Mouse (Mus musculus): ENCODE measurements at regions not wholly inside any gene's neighbourhood (a gene's known extent, or its start where the extent isn't known, plus 50 kb on each side); places are given as distances from the start of the nearest gene placed in this dataset.

- no peak for DNase-seq (ENCODE audit: low spot score)
These were observed 226.2 kb downstream of the Sp3 start for GRCm38 (mm10) chr2:72753788-72754713.

DNA sequence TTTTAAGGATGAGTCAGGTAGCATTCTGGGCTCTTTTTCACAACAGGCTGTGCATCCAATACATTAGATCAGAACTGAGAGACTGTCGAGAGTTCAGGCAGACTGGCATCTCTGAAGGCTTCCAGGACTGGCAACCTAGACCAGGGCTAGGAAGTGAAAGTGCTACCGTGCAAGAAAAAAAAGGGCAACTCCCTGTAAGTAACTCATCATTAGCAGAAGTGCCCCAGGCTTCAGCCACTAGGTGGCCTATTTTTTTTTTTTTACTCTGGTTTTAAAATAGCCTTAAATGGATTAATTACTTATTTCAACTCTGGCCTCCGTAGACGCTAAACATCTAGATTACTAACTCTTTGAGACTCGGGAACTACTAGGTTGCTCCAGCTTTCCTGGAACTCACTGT, 216.8 kb downstream of the Sp3 start:
- no peak for DNase-seq (ENCODE audit: low spot score)

DNA sequence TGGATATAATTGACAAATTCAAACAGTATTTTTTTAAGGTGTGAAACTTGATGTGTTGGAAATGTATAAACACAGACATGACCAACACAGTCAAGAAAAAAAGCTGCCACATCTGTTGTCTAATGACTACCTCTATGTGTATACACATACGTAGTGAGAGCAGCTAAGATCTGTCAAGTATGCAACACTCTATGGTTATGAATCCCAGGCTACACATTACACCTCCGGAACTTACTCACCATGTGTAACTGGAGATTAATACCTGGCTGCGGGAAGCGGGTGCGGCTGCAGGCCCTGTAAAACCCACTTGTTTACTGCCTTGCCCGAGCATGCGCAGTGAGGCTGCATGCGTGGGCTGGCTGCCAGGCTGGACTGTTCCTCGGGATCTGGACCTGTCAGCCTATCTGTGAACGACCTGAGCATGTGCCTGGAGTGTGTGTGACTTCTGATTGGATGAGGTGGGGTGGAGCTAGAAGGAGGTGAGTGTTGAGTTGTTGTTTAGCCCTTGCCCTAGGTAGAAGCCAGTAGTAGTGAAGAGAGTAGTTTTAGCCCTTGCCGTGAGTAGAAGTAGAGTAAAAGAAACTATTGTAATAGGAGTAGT, 211.1 kb downstream of the Sp3 start:
- peak; percentile 18 for DNase-seq (ENCODE audit: low spot score)

GRCm38 (mm10) chr2:72773401-72773800, 206.8 kb downstream of the Sp3 start:
- DNase-seq (ENCODE audit: low spot score), result no peak

- DNase-seq (ENCODE audit: low spot score), result no peak
These were observed 202.9 kb downstream of the Sp3 start for GRCm38 (mm10) chr2:72777330-72777729.

DNA sequence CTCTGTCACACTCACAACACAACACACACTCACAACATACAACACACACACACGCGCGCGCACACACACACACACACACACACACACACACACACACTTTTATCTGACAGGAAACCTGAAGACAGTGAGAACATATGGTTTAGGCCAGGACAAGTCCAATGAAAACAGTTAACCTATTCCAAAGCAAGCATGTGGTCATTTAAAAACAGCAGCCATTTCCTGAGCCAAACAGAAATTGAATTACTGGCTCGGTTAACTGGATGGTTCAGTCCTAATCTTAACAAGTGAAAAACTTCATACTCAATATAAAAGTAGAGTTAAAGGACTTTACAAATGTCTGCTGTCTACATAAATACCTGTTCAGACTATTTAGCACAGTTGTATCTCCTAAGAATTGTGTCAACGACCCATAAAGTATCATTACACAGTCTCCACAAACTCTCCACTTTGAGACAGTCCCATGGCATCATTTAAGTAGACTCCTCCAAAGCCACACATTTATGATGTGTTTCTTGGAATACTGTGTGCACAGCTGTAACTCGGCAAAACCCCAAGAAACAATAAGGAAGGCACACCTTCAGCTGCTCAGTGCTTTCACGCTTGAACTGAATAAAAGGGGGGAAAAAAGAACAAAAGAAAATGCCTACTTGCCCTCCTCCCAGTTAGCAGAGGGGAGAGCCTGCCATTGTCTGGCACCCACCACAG, 202.3 kb downstream of the Sp3 start:
- no peak for DNase-seq (ENCODE audit: low spot score)

DNA sequence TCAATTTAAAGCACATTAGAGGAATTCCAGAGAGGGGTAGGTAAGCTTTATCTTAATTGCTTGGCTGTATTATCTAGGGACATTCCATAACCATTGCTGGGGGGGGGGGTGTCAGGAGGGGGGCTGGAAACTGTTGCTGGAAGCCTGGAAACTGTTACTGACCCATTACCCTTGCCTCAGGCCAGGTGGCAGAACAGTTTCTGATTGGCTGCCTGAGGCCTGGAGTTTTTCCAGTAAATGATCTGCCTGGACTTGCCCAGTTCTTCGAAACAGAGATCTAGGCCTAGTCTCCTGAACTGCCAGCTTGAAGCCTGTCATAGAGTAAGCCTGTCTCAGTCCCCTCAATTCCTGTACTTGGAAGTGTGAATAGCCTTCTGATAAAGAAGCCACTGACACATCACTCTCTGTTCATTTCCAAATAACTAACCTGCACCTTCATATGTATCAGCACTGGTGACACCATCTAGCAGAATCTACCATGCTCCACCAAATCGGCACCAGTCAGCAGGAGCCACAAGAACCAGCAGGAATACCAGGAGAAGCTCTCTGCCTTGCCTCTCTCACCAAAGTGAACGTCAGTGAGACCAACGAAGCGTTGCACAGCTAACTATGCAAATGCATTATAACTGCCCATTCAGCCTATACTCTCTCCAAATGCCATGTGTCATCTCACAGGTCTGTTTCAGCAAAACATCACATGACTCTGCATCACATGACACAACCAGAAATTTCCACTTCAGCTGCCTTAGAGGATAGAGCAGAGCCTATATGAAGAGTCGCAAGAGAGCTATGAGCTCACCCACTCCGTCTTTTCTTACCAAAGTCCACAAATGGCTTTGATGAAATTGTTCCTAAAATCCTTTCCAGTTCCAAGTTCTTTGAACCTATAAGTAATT, 200.7 kb downstream of the Sp3 start:
- DNase-seq (ENCODE audit: low spot score), result no peak

DNA sequence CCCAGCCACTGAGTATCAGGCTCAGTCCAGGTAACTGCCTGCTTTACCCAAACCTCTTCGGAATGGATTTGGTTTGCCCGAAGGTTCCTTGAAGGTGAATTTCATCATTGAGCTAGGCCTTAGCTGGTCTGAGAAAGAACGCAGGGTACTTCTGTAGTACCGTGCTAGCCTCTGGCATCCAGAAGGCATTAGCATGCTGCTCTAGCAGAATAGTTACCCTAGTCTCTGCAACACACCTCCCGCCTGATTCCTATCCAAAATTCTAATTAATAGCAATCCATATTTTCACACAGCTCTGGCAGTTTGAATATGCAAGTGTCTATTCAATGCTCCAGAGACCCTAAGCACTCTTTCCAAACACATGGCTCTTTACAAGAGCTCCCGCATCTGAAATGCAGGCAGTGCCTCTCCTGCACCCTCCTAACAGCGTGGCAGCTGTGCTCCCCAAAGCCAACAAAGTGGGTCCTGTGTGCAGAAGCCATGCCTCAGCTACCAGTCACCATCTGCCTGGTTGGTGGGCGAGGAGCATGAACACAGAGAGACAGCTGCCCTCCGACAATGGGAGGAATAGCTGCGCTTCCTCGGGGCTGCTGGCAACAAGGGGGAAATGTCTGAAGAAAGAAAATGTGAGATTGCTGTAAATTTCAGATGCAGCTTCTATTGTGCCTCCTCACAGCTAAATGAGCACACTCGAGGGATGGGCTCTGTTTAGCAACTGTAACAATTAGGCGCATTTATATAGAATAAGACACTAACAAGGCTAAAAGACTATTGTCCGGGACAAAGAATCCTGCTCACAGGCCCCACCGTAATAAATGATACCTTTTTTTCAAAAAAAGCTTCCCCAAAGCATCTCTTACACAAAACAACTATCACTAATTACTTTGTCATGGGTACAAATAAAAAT, 198.6 kb downstream of the Sp3 start:
- DNase-seq (ENCODE audit: low spot score), result no peak

DNA sequence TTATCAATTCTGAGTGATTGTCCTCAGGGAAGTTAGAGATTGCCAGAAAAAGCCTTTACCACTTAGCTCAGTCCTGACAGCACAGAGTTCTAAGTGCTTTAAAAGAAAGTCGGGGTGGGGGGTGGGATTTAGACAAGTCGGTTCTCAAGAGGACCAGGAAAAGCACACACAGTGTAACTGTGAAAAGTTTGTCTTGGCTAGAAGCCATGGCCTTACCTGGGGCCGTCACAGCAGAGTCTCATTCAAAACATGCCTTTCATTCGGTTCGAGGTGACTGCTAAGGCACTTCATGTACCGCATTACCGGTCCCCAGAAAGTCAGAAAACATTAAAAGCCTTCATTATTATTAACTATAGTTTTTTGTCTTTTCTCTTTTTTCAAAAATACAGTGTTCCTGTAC, 197.9 kb downstream of the Sp3 start:
- peak; percentile 12 for DNase-seq (ENCODE audit: low spot score)

- no peak for DNase-seq (ENCODE audit: low spot score)
These were observed 194.7 kb downstream of the Sp3 start for GRCm38 (mm10) chr2:72785365-72786043.

DNA sequence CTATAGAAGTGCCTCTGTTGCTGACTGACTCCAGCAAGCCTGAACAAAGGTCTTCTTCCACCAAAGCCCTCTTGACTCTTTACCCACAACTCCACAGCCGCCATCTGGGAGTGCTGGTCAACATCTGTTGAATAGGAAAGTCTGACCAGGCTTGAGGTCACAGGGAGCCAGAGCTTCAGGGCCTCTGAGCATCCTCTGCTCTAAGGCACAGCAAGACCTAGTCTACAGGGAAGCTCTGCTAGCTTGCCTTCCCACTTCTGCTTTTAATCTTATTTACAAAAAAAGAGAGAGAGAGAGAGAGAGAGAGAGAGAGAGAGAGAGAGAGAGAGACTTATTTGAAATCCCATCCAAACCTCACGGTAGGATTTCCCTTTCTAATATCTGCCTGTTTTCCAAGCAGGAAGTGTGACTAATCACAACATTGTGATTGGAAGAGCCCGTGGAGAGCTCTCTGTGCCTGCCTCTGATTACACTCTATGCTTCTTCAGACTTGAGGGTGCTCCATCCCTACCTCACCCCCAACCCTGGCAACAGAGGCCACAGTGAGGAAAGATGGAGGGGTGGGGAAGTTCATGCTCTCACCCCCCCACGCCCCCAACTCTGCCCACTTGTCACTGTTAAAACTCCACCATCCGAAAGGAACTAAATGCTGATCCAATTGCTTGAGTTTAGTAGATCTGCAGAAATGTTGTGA, 194.1 kb downstream of the Sp3 start:
- no peak for DNase-seq (ENCODE audit: low spot score)

DNA sequence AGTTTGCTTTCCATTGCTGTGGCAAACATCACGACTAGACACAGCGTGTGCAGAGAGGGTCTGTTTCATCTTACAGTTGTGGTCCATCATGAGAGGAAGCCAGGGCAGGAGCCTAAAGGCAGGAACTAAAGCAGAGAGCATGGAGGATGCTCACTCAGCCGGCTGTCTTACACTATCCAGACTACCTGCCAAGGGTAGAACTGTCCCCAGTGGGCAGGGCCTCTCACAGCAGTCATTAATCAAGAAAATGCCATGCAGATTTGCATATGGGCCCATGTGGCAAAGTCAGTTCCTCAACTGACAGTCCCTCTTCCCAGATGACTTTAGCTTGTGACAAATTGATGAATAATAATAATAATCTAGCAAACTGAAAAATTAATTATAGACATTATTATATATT, 192.6 kb downstream of the Sp3 start:
- no peak for DNase-seq (ENCODE audit: low spot score)

- no peak for DNase-seq (ENCODE audit: low spot score)
These were observed 188.8 kb downstream of the Sp3 start for GRCm38 (mm10) chr2:72791496-72791895.

DNA sequence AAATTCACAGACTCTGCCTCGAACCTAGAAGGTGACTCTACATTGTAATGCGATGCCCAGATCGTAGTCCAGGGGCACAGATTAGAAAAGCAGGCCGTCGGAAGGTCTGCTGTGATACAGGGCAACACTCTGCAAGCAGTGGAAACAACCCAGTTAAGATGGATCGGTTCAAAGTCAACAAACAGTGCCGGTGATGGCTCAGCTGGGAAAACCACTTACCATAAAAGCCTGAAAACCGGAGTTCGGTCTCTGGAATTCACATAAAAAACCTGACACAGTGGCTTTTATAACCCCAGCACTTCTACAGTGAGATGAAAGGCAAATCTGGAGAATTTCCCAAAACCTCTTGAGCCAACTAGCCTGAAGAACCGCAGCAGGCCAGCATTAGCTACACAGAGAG, 186.8 kb downstream of the Sp3 start:
- no peak for DNase-seq (ENCODE audit: low spot score)

GRCm38 (mm10) chr2:72794501-72794900, 185.7 kb downstream of the Sp3 start:
- DNase-seq (ENCODE audit: low spot score), result no peak

DNA sequence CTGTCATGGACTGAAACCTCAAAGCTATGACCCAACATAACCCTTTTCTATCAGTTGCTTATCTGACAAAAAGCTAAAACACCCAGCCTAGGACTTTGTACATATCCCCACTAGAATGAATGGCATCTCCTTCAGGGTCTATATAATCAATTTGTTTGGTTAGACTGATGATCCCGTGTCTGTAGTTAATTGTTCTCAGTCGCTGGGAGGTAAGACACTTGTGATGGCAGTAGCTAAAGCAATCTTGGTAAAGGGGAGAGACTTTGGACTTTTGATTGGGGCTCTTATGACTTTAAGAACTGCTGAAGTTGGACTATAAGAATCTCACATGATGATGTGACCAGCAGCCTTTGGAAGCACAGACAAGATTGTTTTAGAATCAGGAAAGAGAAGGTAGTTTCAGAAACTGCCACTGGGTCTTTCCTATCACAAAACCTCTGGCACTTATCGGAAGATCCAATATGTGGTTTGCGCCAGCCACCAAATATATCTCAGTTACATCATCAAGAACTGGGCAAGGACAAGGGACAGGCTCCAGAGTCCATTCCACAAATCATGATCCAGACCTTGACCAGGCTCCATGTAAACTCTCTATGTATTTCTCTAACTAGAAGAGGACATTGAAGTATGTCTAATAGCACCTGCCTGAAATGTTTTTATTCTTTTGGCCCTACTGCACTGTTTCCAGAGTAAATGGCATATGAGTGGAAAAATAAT, 183.1 kb downstream of the Sp3 start:
- DNase-seq (ENCODE audit: low spot score), result no peak

DNA sequence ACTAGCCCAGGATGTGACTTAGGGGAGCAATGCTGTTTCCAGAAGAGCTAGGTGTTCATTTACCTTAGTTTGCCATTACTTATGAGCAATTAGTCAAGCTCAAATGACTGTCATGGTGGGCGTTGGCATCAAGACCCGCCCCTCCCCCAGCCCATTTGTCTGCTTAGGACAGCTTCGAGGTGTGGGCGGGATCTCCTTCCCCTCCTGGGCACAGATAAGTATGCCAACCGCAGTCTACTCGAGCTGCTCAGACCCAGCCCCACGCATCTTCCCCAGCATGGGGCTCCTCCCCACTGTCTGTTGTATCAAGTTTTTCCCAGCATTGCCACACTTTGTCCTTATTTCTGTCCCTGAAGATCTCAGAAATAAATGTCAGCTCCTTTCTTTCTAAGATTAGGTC, 179.6 kb downstream of the Sp3 start:
- DNase-seq (ENCODE audit: low spot score), result no peak

GRCm38 (mm10) chr2:72813282-72813974, 166.8 kb downstream of the Sp3 start:
- no peak for DNase-seq (ENCODE audit: low spot score)
